Mouse (Mus musculus) adrenal gland, postnatal 4 days (tissue): ENCODE results near the gene Xlr. TPM values are rescaled to one million over a fixed set of nuclear protein-coding genes. Genes with fewer than 3 reads are reported as not detected.
"Not testable (repeated sequence)": the region's sequence is repeated elsewhere in the genome, so short reads cannot be mapped to it uniquely, and the experiment has no call there.

Experiments
- DNase-seq, 2 experiments: peaks; one replicate each; pipeline ENCODE4 v3.0.0; 2021 to 2022; ENCODE audit warnings: low spot score in 2 of 2, mixed read lengths in 2 of 2
- long read RNA-seq, 2 experiments: library from polyadenylated mRNA; stranded (forward); transcript quantifications; one replicate each; pipeline ENCODE4 v2.0.0; 2021
- total RNA-seq, 2 experiments: library from RNA; stranded (reverse); gene quantifications; 2 replicates each; pipeline ENCODE4 v1.2.3; 2021

Gene Xlr
- 1 to 10 TPM in 1 of 2 experiments, under 1 TPM in 1; 0.76 to 1.2 TPM for total RNA-seq
- long read RNA-seq, experiment 1, partial matches to known transcripts: 0 of 1 reads
- long read RNA-seq, experiment 1, other reads (novel, unspliced or antisense): 0 of 1 reads
- long read RNA-seq, experiment 2: 0 reads

- DNase-seq: not testable (repeated sequence)
Observed at GRCm38 (mm10) chrX:53797519-53797918, at the start of gene Xlr. TSS of gene Xlr (minus strand) at chrX:53797706.

GRCm38 (mm10) chrX:53799074-53799473 is 1.6 kb upstream of the Xlr start:
- DNase-seq: no peak

GRCm38 (mm10) chrX:53776276-53776675 is 21.2 kb downstream of the Xlr start, which contains the start of gene Zfp36l3:
TSS of gene Zfp36l3 (minus strand) at chrX:53776394.
- no peak for DNase-seq

- no peak for DNase-seq
Observed at GRCm38 (mm10) chrX:53757736-53758135, 39.8 kb downstream of the Xlr start, which contains the start of gene 1700013H16Rik. TSS of gene 1700013H16Rik (minus strand) at chrX:53757831.

- no peak for DNase-seq
Observed at GRCm38 (mm10) chrX:53752851-53753250, 44.7 kb downstream of the Xlr start.

GRCm38 (mm10) chrX:53728967-53729366 is 68.5 kb downstream of the Xlr start:
- no peak for DNase-seq

Other genes with a start within 250 kb of the Xlr start
- 100 to 1,000 TPM; 100 to 111 TPM for gene Rtl8c, start 189.7 kb downstream of the Xlr start, total RNA-seq
- gene Gm14597, start 188.7 kb downstream of the Xlr start, total RNA-seq: not detected
- gene Rtl8a, start 154.0 kb downstream of the Xlr start, total RNA-seq: 100 to 1,000 TPM; 145 to 168 TPM
- 10 to 100 TPM; 93.5 to 96.4 TPM for gene Rtl8b, start 127.3 kb downstream of the Xlr start, total RNA-seq
- gene 4930502E18Rik, start 72.9 kb downstream of the Xlr start, total RNA-seq: not detected
- not detected for gene 1700013H16Rik, start 39.9 kb downstream of the Xlr start, total RNA-seq
- gene Zfp36l3, start 21.3 kb downstream of the Xlr start, total RNA-seq: not detected